Mouse (Mus musculus): ENCODE results near the gene Arhgap18.

- TF ChIP-seq CTCF (conservative IDR thresholded peaks at IDR 0.05; ENCODE audit: insufficient read depth, insufficient read length, low read depth, low read length) (no peak), POLR2A (IDR thresholded peaks at IDR 0.05; ENCODE audit: low read depth, low read length) (no peak)
These were observed 2.4 kb upstream of the Arhgap18 start for GRCm38 (mm10) chr10:26750827-26751226.

All from kidney, adult 2 months (tissue).